Mouse (Mus musculus) neural tube, embryonic 15.5 days (tissue): ENCODE results near the gene Spert. TPM values are rescaled to one million over a fixed set of nuclear protein-coding genes. Genes with fewer than 3 reads are reported as not detected.

Source experiments
- ATAC-seq: fragments of 200-750 bp; cut with Nextera tagmentation; 2 replicates; pipeline ENCODE4 v1.8.0; 2017; ENCODE audit warnings: mild to moderate bottlenecking, moderate TSS enrichment, moderate library complexity; ENCODE audit not compliant: low FRiP score
- H3K27ac ChIP-seq: fragments of 300-500 bp; sonication (generic); replicated peaks from 2 replicates; pipeline ENCODE4 v1.5.1; 2015; ENCODE audit warnings: mild to moderate bottlenecking, inconsistent platforms
- H3K27me3 ChIP-seq: fragments of 300-500 bp; sonication (generic); replicated peaks from 2 replicates; pipeline ENCODE4 v1.6.1; 2015; ENCODE audit warnings: inconsistent platforms
- H3K36me3 ChIP-seq: fragments of 300-500 bp; sonication (generic); 2 replicates; pipeline ENCODE4 v1.6.1; 2015; ENCODE audit warnings: inconsistent platforms
- H3K4me1 ChIP-seq: fragments of 300-500 bp; sonication (generic); 2 replicates; pipeline ENCODE4 v1.6.1; 2015; ENCODE audit warnings: inconsistent platforms
- H3K4me2 ChIP-seq: fragments of 300-500 bp; sonication (generic); 2 replicates; pipeline ENCODE4 v1.6.1; 2015; ENCODE audit warnings: inconsistent platforms, mild to moderate bottlenecking, moderate library complexity
- H3K4me3 ChIP-seq: fragments of 300-500 bp; sonication (generic); replicated peaks from 2 replicates; pipeline ENCODE4 v1.5.1; 2015; ENCODE audit warnings: mild to moderate bottlenecking, inconsistent platforms
- H3K9ac ChIP-seq: fragments of 300-500 bp; sonication (generic); replicated peaks from 2 replicates; pipeline ENCODE4 v1.6.1; 2015; ENCODE audit warnings: mild to moderate bottlenecking, inconsistent platforms
- H3K9me3 ChIP-seq: fragments of 300-500 bp; sonication (generic); replicated peaks from 2 replicates; pipeline ENCODE4 v1.6.1; 2016; ENCODE audit warnings: inconsistent platforms
- WGBS: fragments of 180-500 bp; shearing (Covaris S2); methylation state at CpG from one replicate; pipeline ENCODE4 v1.1.7; 2015; ENCODE audit warnings: mixed read lengths; 5-methylcytosine and 5-hydroxymethylcytosine counted together
- polyA plus RNA-seq: library from polyadenylated mRNA; unstranded; fragments of >200 nt; fragmentation: Nextera tagmentation; extraction: Ambion mirVana; gene quantifications from 2 replicates; pipeline ENCODE4 v1.2.1, GENCODE M21; 2015

Gene Spert
- not detected in 2 replicates for polyA plus RNA-seq

DNA sequence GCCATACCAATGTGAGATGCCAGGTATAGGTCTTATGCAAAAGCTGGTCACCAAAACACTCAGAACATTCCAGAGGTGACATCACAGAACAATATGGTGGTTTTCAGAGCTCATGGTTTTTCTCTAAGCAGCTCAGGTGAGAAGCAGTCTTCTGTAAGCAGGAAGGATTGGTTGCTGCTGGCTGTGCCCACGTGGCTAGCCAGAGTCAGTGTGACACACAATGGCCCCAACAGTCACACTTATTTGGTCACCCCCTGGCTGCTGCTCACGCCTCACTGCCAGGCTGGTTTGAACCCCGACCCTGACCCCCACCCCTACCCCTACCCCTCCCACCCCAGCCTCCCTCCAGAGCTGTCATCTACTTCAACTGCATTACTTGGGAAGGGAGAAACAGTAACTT lies at the start of gene Spert:
TSS of gene Spert (minus strand) at position 139 of the 400 bp plus-strand sequence.
- H3K27me3 ChIP-seq: no peaks in the 10 kb centered on the region
- no peak for ATAC-seq
- H3K4me2 ChIP-seq: no peak within 1 kb of the TSS
- H3K36me3 ChIP-seq: no peaks in the 10 kb centered on the region
- no peak within 1 kb of the TSS for H3K27ac ChIP-seq
- no peaks in the 10 kb centered on the region for H3K4me1 ChIP-seq
- H3K9ac ChIP-seq: no peak within 1 kb of the TSS
- no peaks in the 10 kb centered on the region for H3K9me3 ChIP-seq
- H3K4me3 ChIP-seq: no peak within 1 kb of the TSS
- WGBS: 74% methylated on average over 3 of the region's 3 CpGs

- Histone ChIP-seq H3K4me3 (no peak within 1 kb of the TSS), H3K4me2 (no peak within 1 kb of the TSS), H3K9me3 (no peaks in the 10 kb centered on the region), H3K27me3 (no peaks in the 10 kb centered on the region), H3K4me1 (peaks cover 11% of the 10 kb centered on the region), H3K36me3 (no peaks in the 10 kb centered on the region), H3K27ac (no peak within 1 kb of the TSS), H3K9ac (no peak within 1 kb of the TSS)
- ATAC-seq: no peak
- 73% methylated on average over 8 of the region's 8 CpGs for WGBS
Measured at GRCm38 (mm10) chr14:75642080-75642479, 49.2 kb upstream of the Spert start, which contains the start of gene Erich6b. TSS of gene Erich6b (plus strand) at chr14:75642259.

GRCm38 (mm10) chr14:75641369-75641768 lies 48.5 kb upstream of the Spert start:
- Histone ChIP-seq H3K4me1 (peaks cover 9% of the 10 kb centered on the region), H3K27me3 (no peaks in the 10 kb centered on the region), H3K9ac (no peak overlapping the region), H3K27ac (no peak overlapping the region), H3K9me3 (no peaks in the 10 kb centered on the region), H3K4me2 (no peak overlapping the region), H3K4me3 (no peak overlapping the region), H3K36me3 (no peaks in the 10 kb centered on the region)
- WGBS: 58% methylated on average over 6 of the region's 6 CpGs
- no peak for ATAC-seq

DNA sequence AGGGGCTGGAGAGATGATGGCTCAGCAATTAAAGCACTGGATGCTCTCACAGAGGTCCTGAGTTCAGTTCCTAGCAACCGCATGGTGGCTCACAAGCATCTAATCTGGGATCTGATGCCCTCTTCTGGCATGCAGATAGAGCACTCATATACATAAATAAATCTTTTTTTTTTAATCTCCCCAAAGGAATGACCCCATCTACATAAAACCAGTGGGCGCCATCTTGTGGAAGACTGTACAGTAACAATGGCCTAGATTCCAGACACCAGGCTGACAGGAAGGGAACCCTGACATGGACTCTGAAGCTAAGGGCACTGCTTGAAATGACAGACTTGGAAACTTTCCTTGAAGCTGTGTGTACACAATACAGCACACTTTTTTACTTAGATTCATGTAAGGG lies 47.9 kb upstream of the Spert start:
- Histone ChIP-seq H3K4me1 (peaks cover 9% of the 10 kb centered on the region), H3K9me3 (no peaks in the 10 kb centered on the region), H3K9ac (no peak overlapping the region), H3K27me3 (no peaks in the 10 kb centered on the region), H3K27ac (no peak overlapping the region), H3K36me3 (no peaks in the 10 kb centered on the region), H3K4me3 (no peak overlapping the region), H3K4me2 (no peak overlapping the region)
- 88% methylated on average over 2 of the region's 2 CpGs for WGBS
- ATAC-seq: no peak

DNA sequence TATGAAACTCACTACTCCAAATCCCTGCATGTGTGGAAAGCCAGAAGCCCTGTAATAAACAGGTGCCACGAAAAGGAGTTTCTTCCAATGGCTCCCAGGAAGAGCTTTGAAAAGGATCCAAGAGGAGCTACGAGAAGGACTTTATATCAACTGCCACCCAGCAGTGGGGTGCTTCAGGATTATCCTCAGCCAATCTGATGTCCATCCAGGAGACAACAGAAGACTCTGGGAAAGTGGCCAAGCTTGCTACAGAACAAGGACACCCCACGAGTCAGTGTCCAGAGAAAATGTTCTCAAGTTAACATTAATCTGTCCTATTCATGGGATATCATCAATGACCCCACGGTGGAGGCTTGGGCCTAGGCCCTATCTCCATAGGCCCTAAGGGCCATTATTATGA lies 44.7 kb upstream of the Spert start:
- WGBS: 73% methylated on average over 4 of the region's 4 CpGs
- peaks cover 14% of the 10 kb centered on the region for H3K4me1 ChIP-seq
- no peaks in the 10 kb centered on the region for H3K36me3 ChIP-seq
- no peak for ATAC-seq
- H3K27me3 ChIP-seq: no peaks in the 10 kb centered on the region
- no peak overlapping the region for H3K27ac ChIP-seq
- no peak overlapping the region for H3K9ac ChIP-seq
- no peak overlapping the region for H3K4me2 ChIP-seq
- no peak overlapping the region for H3K4me3 ChIP-seq
- H3K9me3 ChIP-seq: no peaks in the 10 kb centered on the region

DNA sequence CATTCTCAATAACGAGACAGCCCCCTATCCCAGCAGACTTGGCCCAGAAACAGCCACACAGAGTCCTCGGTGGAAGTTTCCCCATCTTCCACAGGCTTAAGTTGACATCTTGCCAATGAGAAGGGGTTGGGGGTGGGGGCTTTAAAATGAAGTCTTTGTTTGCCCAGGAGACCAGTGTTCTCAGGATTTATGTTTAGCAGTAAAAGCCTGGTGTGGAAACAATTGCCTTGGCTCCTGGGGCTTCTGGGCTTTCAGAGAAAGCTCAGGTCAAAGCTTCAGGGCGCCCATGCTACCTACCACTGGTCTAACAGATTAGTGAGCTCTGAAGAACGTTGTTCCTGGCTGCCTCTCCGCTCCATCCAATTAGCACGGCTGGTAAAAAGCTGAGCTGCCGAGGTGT lies 43.2 kb upstream of the Spert start:
- peaks cover 14% of the 10 kb centered on the region for H3K4me1 ChIP-seq
- H3K4me2 ChIP-seq: no peak overlapping the region
- no peak overlapping the region for H3K27ac ChIP-seq
- ATAC-seq: no peak; the same call in 1 of the 2 replicates
- no peak overlapping the region for H3K4me3 ChIP-seq
- 10% methylated on average over 7 of the region's 7 CpGs for WGBS
- no peaks in the 10 kb centered on the region for H3K36me3 ChIP-seq
- no peaks in the 10 kb centered on the region for H3K9me3 ChIP-seq
- H3K9ac ChIP-seq: no peak overlapping the region
- no peaks in the 10 kb centered on the region for H3K27me3 ChIP-seq

- no peak overlapping the region for H3K4me3 ChIP-seq
- ATAC-seq: no peak
- H3K36me3 ChIP-seq: no peaks in the 10 kb centered on the region
- H3K4me1 ChIP-seq: peaks cover 14% of the 10 kb centered on the region
- no peaks in the 10 kb centered on the region for H3K9me3 ChIP-seq
- no peaks in the 10 kb centered on the region for H3K27me3 ChIP-seq
- no peak overlapping the region for H3K4me2 ChIP-seq
- no peak overlapping the region for H3K9ac ChIP-seq
- no peak overlapping the region; the same call in 1 of the 2 replicates for H3K27ac ChIP-seq
- 56% methylated on average over 12 of the region's 12 CpGs for WGBS
Measured at GRCm38 (mm10) chr14:75635350-75635749, 42.4 kb upstream of the Spert start.

- H3K4me2 ChIP-seq: no peak overlapping the region
- no peaks in the 10 kb centered on the region for H3K36me3 ChIP-seq
- WGBS: 91% methylated on average over 8 of the region's 8 CpGs
- H3K9ac ChIP-seq: no peak overlapping the region
- H3K9me3 ChIP-seq: no peaks in the 10 kb centered on the region
- no peak for ATAC-seq
- no peak overlapping the region for H3K27ac ChIP-seq
- H3K4me1 ChIP-seq: no peaks in the 10 kb centered on the region
- no peaks in the 10 kb centered on the region for H3K27me3 ChIP-seq
- no peak overlapping the region for H3K4me3 ChIP-seq
Measured at GRCm38 (mm10) chr14:75628870-75629269, 36.0 kb upstream of the Spert start.

- no peak for ATAC-seq
- Histone ChIP-seq H3K4me3 (no peak overlapping the region), H3K27ac (no peak overlapping the region)
Measured at GRCm38 (mm10) chr14:75622984-75623383, 30.1 kb upstream of the Spert start.

GRCm38 (mm10) chr14:75616375-75616774 lies 23.5 kb upstream of the Spert start:
- ATAC-seq: no peak
- Histone ChIP-seq H3K36me3 (no peaks in the 10 kb centered on the region), H3K9ac (no peak overlapping the region), H3K4me2 (no peak overlapping the region), H3K27me3 (no peaks in the 10 kb centered on the region), H3K4me1 (peaks cover 8% of the 10 kb centered on the region; the same call in 1 of the 2 replicates), H3K4me3 (no peak overlapping the region), H3K9me3 (no peaks in the 10 kb centered on the region), H3K27ac (no peak overlapping the region)
- WGBS: 47% methylated on average over 6 of the region's 6 CpGs

More at GRCm38 (mm10) chr14:75622984-75623383, 30.1 kb upstream of the Spert start:
- H3K9me3 ChIP-seq: no peaks in the 10 kb centered on the region
- H3K36me3 ChIP-seq: no peaks in the 10 kb centered on the region
- H3K4me2 ChIP-seq: no peak overlapping the region
- 0 out of 2 replicates have a peak, but pooled peaks cover 8% of the 10 kb centered on the region for H3K4me1 ChIP-seq
- H3K9ac ChIP-seq: no peak overlapping the region
- 31% methylated on average over 7 of the region's 7 CpGs for WGBS
- no peaks in the 10 kb centered on the region for H3K27me3 ChIP-seq

DNA sequence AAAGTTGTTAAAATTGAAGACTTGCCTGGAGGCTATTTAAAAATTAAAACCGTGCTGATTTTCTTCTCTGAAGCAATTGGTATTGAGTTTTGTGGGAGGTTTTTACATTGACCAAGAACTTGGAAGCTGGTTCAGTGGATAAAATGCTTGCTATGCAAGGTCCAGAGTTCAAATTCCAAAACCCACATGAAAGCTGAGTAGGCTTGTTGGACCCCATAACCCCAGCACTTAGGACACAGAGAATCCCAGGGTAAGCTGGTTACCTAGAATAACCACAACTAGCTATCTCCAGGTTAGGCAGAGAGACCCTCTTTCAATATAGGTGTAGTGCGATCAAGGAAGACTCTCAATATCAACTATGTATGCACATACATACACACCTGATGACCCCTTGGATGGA lies 16.3 kb upstream of the Spert start:
- no peaks in the 10 kb centered on the region for H3K9me3 ChIP-seq
- H3K4me1 ChIP-seq: peaks cover 5% of the 10 kb centered on the region; the same call in 1 of the 2 replicates
- H3K27ac ChIP-seq: no peak overlapping the region
- H3K4me2 ChIP-seq: no peak overlapping the region
- no peak overlapping the region for H3K4me3 ChIP-seq
- 96% methylated on average over 2 of the region's 2 CpGs for WGBS
- no peak for ATAC-seq
- no peaks in the 10 kb centered on the region for H3K27me3 ChIP-seq
- no peak overlapping the region for H3K9ac ChIP-seq
- no peaks in the 10 kb centered on the region for H3K36me3 ChIP-seq

DNA sequence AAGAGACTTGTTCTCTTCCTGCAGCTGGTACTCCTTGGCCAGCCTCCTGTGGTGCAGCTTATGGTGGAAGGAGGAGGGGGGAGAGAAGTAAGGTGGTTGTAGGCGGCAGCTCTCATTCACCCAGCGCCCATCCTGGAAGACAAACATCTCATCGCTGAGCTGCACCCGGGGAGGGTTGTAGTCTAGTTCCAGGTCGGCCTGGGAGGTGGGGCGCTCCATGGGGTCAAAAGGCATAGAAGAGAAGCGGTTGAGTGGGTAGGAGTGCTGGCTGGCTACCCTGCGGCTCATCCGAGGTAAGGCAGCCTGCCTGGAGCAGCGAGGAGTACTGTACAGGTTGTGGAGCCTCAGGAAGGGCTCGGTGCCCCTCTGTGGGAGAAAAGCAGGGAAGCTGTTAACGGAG lies 9.0 kb downstream of the Spert start:
- H3K36me3 ChIP-seq: no peaks in the 10 kb centered on the region
- 89% methylated on average over 12 of the region's 12 CpGs for WGBS
- H3K27me3 ChIP-seq: no peaks in the 10 kb centered on the region
- H3K9ac ChIP-seq: no peak overlapping the region
- H3K4me3 ChIP-seq: no peak overlapping the region
- no peak overlapping the region for H3K27ac ChIP-seq
- H3K9me3 ChIP-seq: no peaks in the 10 kb centered on the region
- ATAC-seq: no peak
- H3K4me1 ChIP-seq: no peaks in the 10 kb centered on the region
- H3K4me2 ChIP-seq: no peak overlapping the region

- Histone ChIP-seq H3K9me3 (no peaks in the 10 kb centered on the region), H3K4me1 (no peaks in the 10 kb centered on the region), H3K27me3 (no peaks in the 10 kb centered on the region), H3K4me3 (no peak overlapping the region), H3K27ac (no peak overlapping the region), H3K9ac (no peak overlapping the region), H3K36me3 (no peaks in the 10 kb centered on the region), H3K4me2 (no peak overlapping the region)
- ATAC-seq: no peak
- WGBS: 86% methylated on average over 6 of the region's 6 CpGs
Measured at GRCm38 (mm10) chr14:75579010-75579409, 13.9 kb downstream of the Spert start.
